Mouse (Mus musculus) intestine, embryonic 16.5 days (tissue): ENCODE results near the gene Ciapin1. TPM values are rescaled to one million over a fixed set of nuclear protein-coding genes. Genes with fewer than 3 reads are reported as not detected.
"Not testable (repeated sequence)": the region's sequence is repeated elsewhere in the genome, so short reads cannot be mapped to it uniquely, and the experiment has no call there.

ENCODE experiments used
- ATAC-seq: fragments of 200-750 bp; cut with Nextera tagmentation; 2 replicates; pipeline ENCODE4 v1.8.0; 2017; ENCODE audit warnings: moderate TSS enrichment, moderate library complexity
- H3K27ac ChIP-seq: fragments of 300-500 bp; sonication (generic); 2 replicates; pipeline ENCODE4 v1.5.1; 2014; ENCODE audit warnings: mild to moderate bottlenecking, low read length
- H3K27me3 ChIP-seq: fragments of 300-500 bp; sonication (generic); replicated peaks from 2 replicates; pipeline ENCODE4 v1.6.1; 2014; ENCODE audit warnings: low read length, control low read depth, mixed read lengths; ENCODE audit not compliant: control insufficient read depth, insufficient read depth
- H3K36me3 ChIP-seq: fragments of 300-500 bp; sonication (generic); 2 replicates; pipeline ENCODE4 v1.6.1; 2014; ENCODE audit warnings: low read length, control low read depth; ENCODE audit not compliant: control insufficient read depth, insufficient read depth
- H3K4me1 ChIP-seq: fragments of 300-500 bp; sonication (generic); 2 replicates; pipeline ENCODE4 v1.6.1; 2014; ENCODE audit warnings: low read length, control low read depth, mixed read lengths; ENCODE audit not compliant: control insufficient read depth, insufficient read depth
- H3K4me2 ChIP-seq: fragments of 300-500 bp; sonication (generic); 2 replicates; pipeline ENCODE4 v1.6.1; 2014; ENCODE audit warnings: low read depth, low read length, control low read depth
- H3K4me3 ChIP-seq: fragments of 300-500 bp; sonication (generic); 2 replicates; pipeline ENCODE4 v1.5.1; 2014; ENCODE audit warnings: mild to moderate bottlenecking, low read length
- H3K9ac ChIP-seq: fragments of 300-500 bp; sonication (generic); 2 replicates; pipeline ENCODE4 v1.6.1; 2014; ENCODE audit warnings: low read depth, low read length
- H3K9me3 ChIP-seq: fragments of 300-500 bp; sonication (generic); 2 replicates; pipeline ENCODE4 v1.6.1; 2016; ENCODE audit warnings: low read length, control low read depth; ENCODE audit not compliant: control insufficient read depth
- WGBS: fragments of 180-500 bp; shearing (Covaris S2); extraction: QIAGEN DNeasy Blood & Tissue Kit; methylation state at CpG from one replicate; pipeline ENCODE4 v1.1.7; 2014; 5-methylcytosine and 5-hydroxymethylcytosine counted together
- polyA plus RNA-seq: library from polyadenylated mRNA; unstranded; fragments of >200 nt; fragmentation: Nextera tagmentation; extraction: Ambion mirVana; gene quantifications from 2 replicates; pipeline ENCODE4 v1.2.1, GENCODE M21; 2015

Ciapin1 gene
- polyA plus RNA-seq, 1 experiment from 2014 or later: 90.1 TPM

DNA sequence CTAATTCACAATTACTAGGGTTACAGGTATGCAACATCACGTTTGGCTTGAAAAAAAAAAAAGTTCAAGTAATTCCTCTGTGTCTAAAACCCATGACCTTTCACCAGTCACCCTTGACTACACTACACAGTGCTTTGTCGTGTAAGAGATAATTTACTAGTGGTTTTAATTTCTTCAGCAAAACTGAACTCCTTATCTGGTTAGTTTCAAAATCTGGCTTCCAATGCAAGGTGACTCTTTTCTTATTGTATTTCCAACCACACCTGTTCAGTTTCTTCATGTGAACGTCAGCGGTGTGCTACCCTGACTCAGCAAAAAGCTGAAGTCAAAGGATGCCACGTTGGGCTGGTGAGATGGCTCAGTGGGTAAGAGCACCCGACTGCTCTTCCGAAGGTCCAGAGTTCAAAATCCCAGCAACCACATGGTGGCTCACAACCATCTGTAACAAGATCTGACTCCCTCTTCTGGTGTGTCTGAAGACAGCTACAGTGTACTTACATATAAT lies 4.2 kb downstream of the Ciapin1 start:
- H3K4me3 ChIP-seq, H3K9me3 ChIP-seq, ATAC-seq, H3K4me1 ChIP-seq, H3K27me3 ChIP-seq, H3K27ac ChIP-seq, H3K9ac ChIP-seq, H3K4me2 ChIP-seq: not testable (repeated sequence)
- 68% methylated on average over 7 of the region's 7 CpGs for WGBS
- H3K36me3 ChIP-seq: peaks cover 13% of the 10 kb centered on the region

DNA sequence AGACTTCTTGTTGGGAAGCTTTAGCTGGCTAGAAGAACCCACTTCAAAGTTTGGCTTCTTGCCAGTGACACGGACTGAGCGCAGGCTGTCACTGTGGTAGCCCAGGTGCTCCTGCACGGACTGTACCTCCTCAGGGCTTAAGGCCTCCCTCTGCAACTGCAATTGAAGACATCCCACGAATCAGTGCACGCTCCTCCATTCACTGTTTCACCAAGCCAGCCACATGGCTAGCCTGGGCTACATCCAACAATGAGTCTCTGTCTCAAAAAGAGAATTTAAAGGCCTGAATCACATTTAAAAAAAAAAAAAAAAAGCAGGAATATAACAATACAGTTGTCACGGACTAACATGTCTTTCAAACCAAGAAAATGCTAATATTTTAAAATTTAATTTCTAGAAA lies 9.9 kb downstream of the Ciapin1 start:
- no peaks in the 10 kb centered on the region for H3K4me1 ChIP-seq
- no peak overlapping the region for H3K4me2 ChIP-seq
- no peak overlapping the region for H3K4me3 ChIP-seq
- no peak overlapping the region for H3K27ac ChIP-seq
- WGBS: 85% methylated on average over 6 of the region's 6 CpGs
- H3K27me3 ChIP-seq: no peaks in the 10 kb centered on the region
- no peak overlapping the region for H3K9ac ChIP-seq
- H3K36me3 ChIP-seq: peaks cover 20% of the 10 kb centered on the region
- H3K9me3 ChIP-seq: no peaks in the 10 kb centered on the region; the same call in 1 of the 2 replicates
- ATAC-seq: no peak

DNA sequence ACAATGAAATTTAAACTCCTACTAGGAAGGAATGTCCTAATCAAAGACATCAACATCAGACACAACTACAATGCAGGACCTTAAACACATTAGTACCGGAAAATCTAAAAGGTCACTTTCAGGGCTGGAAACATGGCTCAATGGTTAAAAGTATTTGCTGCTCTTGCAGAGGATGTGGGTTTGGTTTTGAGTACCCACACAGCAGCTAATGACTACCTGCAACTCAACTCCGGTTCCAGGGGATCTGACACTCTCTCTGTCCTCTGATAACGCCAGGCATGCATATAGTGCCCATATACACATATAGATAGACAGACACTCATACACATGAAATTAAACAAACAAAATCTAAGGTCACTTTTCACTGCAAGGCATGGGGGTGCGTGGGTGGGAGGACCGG lies 11.9 kb downstream of the Ciapin1 start:
- Histone ChIP-seq H3K4me1 (no peaks in the 10 kb centered on the region), H3K36me3 (peaks cover 14% of the 10 kb centered on the region), H3K27ac (no peak overlapping the region), H3K4me2 (no peak overlapping the region), H3K9ac (no peak overlapping the region), H3K4me3 (no peak overlapping the region), H3K9me3 (no peaks in the 10 kb centered on the region; the same call in 1 of the 2 replicates), H3K27me3 (no peaks in the 10 kb centered on the region)
- ATAC-seq: no peak
- 95% methylated on average over 5 of the region's 5 CpGs for WGBS

DNA sequence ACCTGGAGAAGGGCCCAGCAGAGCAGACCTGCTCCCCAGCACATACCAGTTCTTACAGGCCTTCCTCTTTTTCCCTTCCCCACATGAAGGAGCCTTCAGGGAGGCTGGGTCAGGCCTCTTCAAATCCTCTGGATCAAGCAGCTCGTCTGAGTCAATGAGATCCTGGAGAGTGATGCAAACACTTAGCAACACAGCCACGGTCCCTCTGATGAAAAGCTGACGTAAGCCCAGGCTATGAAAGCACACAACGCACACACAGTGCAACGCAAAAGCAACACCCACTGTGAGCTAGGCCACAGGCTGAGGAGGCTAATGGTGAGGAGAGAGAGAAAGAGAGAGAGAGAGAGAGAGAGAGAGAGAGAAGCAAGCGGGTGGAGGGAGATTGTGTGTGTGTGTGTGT lies 13.0 kb downstream of the Ciapin1 start:
- Histone ChIP-seq H3K9ac (no peak overlapping the region), H3K9me3 (no peaks in the 10 kb centered on the region), H3K36me3 (peaks cover 11% of the 10 kb centered on the region), H3K4me2 (no peak overlapping the region), H3K4me3 (no peak overlapping the region), H3K27ac (no peak overlapping the region), H3K4me1 (no peaks in the 10 kb centered on the region), H3K27me3 (no peaks in the 10 kb centered on the region)
- 86% methylated on average over 6 of the region's 6 CpGs for WGBS
- ATAC-seq: no peak

DNA sequence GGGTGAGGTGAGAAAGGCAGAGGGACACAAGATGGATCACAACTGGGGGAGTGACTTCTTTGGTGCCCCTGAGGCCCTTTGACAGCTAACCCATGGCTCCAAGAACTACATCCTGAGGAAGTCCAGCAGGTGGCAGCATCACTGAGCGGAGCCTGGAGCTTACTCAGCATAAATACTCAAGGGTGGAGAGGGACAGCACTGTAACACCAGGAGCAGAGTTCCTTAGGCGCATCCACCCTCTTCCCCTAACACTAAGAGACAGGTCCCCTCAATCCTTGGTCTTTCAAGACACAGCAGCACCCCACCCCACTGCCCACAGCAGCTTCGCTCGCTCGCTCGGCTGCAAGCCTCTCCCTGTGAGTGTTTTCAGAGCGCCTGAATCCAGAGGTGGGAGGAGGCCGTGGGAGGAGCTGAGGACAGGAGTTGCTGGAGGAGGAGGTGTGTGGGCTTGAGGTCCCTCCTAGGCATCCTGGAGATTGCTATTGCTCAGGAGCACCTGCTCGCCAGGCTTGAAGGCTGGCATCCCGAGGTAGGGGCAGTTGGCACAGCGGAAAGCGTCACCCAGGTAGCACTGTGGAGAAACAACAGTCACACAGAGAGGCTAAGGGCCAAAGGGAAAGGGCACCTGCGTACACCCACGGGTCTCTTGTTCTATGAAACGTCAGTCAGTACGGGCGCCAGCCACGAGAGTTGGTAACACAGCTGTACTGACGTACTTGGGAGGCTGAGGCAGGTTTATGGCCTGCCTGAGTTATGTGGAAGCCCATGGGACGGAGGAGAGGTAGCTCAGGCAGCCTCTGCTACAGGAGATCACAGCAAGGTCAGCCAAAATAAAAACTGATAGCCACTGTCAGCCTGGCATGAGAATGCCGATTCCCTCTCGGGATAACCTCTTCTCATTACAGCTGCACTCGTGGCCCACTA lies 15.3 kb downstream of the Ciapin1 start:
- Histone ChIP-seq H3K27ac (no peak overlapping the region), H3K9ac (no peak overlapping the region), H3K27me3 (no peaks in the 10 kb centered on the region), H3K4me2 (no peak overlapping the region), H3K36me3 (peaks cover 3% of the 10 kb centered on the region; the same call in 1 of the 2 replicates), H3K4me3 (no peak overlapping the region), H3K4me1 (no peaks in the 10 kb centered on the region), H3K9me3 (no peaks in the 10 kb centered on the region)
- peak; percentile 80 for ATAC-seq
- 77% methylated on average over 23 of the region's 23 CpGs for WGBS

DNA sequence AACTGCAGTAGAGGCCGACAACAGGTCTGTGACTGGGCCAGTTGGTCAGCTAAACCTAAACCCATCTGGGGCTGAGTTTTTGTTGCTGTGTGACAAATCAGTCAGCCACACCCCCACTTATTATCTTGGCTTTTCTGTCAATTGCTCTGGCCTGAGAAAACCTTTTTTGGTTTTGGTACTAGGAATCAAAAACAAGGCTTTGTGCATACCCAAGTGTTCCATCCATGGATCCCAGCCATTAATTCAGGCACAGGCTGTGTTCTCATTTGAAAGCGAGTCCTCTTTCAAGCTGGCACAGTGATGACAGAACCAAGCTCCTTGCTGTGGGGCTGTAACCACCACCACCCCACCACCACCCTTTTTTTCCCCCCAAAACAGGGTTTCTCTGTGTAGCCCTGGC lies 16.8 kb downstream of the Ciapin1 start:
- Histone ChIP-seq H3K9me3 (no peaks in the 10 kb centered on the region), H3K4me2 (no peak overlapping the region), H3K4me1 (no peaks in the 10 kb centered on the region), H3K27me3 (no peaks in the 10 kb centered on the region), H3K36me3 (peaks cover 2% of the 10 kb centered on the region; the same call in 1 of the 2 replicates), H3K27ac (no peak overlapping the region), H3K9ac (no peak overlapping the region), H3K4me3 (no peak overlapping the region)
- 93% methylated on average over 2 of the region's 2 CpGs for WGBS
- no peak for ATAC-seq

DNA sequence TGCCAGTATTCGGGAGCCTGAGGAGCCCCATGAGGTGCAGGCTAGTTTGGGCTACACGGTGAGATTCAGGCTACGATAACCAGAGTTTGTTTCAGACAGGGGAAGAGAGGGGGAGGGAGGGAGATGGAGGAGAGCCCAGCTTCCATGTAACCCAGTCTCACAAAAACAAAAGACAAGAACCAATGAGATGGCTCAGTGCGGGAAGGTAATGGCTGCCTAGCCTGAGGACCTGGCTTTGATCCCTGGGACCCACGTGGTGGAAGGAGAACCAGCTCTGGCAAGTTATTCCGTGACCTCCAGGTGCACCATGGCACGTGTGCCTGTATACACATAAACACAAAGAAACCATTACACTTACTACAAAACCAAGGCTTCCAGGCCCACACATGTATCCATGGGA lies 17.6 kb downstream of the Ciapin1 start:
- H3K27ac ChIP-seq: no peak overlapping the region
- WGBS: 83% methylated on average over 7 of the region's 7 CpGs
- no peak overlapping the region for H3K4me2 ChIP-seq
- H3K9ac ChIP-seq: no peak overlapping the region
- no peak overlapping the region for H3K4me3 ChIP-seq
- no peaks in the 10 kb centered on the region for H3K27me3 ChIP-seq
- no peak for ATAC-seq
- H3K4me1 ChIP-seq: no peaks in the 10 kb centered on the region
- H3K36me3 ChIP-seq: peaks cover 2% of the 10 kb centered on the region; the same call in 1 of the 2 replicates
- H3K9me3 ChIP-seq: no peaks in the 10 kb centered on the region

DNA sequence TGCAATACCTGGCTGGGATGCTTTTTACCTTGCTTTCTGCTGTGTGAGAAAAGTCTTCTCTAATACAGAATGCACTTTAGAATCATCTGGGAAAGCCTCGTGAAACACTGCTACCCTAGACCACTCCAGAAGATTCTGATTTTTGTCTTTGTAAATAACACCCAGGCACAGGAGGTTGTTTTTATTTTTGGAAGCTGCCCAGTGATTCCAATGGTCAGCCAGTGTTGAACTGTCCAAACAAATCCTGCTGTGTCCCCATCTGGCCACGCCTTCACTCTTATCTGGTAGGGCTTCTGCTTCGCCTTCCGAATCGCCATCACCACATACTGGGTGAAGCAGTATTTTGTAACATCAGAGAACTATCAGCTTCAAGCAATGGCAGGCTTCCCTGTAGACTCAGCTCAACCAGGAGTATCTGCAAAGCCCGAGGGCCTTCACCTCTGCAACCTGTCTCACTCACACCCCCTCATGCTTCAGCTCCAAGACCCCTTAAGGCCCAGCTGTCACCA lies 18.4 kb downstream of the Ciapin1 start:
- WGBS: 75% methylated on average over 6 of the region's 6 CpGs
- Histone ChIP-seq H3K27ac (no peak overlapping the region), H3K4me3 (no peak overlapping the region), H3K9me3 (no peaks in the 10 kb centered on the region), H3K4me2 (no peak overlapping the region), H3K36me3 (no peaks in the 10 kb centered on the region; the same call in 1 of the 2 replicates), H3K4me1 (no peaks in the 10 kb centered on the region), H3K27me3 (no peaks in the 10 kb centered on the region), H3K9ac (no peak overlapping the region)
- no peak for ATAC-seq

DNA sequence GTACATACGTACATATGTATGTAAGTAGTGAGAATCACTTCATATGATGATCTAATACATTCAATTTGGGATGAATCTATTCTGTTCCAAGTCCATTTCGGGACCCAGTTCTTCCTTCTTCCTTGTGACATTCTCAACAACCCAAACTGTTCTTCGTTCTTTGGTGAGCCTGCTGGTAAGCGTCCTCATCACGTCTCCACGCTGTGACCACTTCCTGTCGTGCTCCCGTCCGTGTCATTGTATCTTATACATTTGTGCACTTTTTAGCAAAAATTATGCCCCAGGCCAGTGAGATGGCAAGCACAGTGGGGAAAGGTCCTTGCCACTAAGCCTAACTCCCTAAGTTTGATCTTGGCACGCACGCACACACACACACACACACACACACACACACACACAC lies 20.2 kb downstream of the Ciapin1 start:
- H3K4me2 ChIP-seq: no peak overlapping the region
- H3K9me3 ChIP-seq: no peaks in the 10 kb centered on the region
- no peak overlapping the region for H3K27ac ChIP-seq
- no peak overlapping the region for H3K4me3 ChIP-seq
- 91% methylated on average over 11 of the region's 11 CpGs for WGBS
- no peaks in the 10 kb centered on the region; the same call in 1 of the 2 replicates for H3K36me3 ChIP-seq
- no peak overlapping the region for H3K9ac ChIP-seq
- H3K27me3 ChIP-seq: no peaks in the 10 kb centered on the region
- no peak for ATAC-seq
- H3K4me1 ChIP-seq: no peaks in the 10 kb centered on the region
